Mouse (Mus musculus): ENCODE data around the gene Evi5l.
A peak's percentile ranks its signal among the peaks of the same experiment; 100 is the strongest.

The Evi5l gene

DNA sequence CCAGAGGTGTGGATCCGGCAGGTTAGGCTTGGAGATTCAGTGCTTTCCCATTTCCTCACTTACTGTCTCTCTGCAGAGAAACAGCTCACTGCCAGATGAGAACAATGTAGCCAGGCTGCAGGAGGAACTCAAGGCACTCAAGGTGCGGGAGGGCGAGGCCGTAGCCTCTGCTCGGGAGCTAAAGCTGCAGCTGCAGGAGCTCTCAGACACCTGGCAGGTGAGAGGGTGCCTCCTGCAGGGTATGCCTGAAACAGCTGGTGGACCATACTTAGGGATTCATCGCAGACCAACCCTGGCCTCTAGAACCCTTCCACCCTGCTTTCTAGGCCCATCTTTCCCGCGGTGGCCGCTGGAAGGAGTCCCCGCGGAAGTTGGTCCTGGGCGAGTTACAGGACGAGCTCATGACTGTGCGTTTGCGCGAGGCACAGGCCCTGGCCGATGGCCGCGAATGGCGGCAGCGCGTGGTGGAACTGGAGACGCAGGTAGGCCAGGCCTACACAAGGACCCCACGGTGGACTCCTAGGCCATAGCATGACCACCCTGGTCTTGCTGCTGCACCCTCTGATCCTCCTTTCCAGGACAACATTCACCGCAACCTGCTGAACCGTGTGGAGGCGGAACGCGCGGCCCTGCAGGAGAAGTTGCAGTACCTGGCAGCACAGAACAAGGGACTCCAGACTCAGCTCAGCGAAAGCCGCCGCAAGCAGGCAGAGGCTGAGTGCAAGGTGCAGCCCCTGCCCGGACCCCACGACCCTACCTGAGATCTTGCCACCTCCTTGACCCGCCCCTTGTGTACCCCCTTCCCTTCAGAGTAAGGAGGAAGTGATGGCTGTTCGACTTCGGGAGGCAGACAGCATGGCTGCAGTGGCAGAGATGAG lies 39.1 kb downstream of the Evi5l start:
- no peak for DNase-seq

DNA sequence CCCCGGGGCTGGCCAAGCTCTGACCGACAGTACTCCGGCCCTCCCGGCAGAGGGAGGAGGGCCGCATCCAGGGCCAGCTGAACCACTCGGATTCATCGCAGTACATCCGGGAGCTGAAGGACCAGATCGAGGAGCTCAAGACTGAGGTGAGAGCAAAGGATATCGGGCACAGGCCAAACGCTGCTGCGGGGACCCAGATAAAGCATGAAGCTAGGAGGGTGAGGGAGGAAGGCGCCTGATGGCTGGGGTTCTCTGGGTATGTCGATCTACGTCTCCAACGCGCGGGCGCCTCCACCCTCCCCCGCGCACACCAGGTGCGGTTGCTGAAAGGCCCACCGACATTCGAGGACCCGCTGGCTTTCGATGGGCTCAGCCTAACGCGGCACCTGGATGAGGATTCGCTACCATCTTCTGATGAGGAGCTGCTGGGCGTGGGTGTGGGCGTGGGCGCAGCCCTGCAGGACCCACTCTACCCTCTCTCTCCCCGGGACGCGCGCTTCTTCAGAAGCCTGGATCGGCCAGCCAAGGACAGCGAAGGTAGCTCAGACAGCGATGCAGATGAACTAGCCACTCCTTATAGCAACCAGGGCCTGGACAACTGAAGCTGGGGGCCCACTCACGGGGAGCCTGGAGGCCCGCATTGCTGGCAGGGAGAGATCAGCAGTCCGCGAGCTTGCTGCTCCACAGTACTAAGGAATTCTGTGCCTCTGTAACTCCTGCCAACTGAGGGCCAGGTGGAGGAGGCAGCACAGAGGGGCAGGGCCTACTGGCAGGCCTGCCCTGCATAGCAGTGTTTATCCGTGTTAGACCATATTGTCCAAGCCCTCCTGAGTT lies 40.0 kb downstream of the Evi5l start:
- no peak for DNase-seq

DNA sequence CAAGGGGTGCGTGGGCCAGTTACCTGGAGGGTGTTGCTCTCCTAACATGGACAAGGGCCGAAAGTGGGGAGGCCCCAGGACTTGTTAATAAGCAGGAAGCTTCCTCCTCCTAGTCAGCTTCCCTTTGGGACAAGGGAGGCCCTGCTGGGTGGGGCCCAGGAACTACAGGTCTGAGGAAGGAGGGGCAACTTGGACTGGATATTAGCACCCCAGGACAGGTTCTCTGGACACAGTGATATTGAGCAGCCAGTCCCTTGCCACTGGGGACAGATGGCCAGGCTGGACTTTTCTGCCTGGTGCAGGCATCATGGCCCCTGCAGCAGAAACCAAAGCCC lies 40.6 kb downstream of the Evi5l start:
- no peak for DNase-seq

DNA sequence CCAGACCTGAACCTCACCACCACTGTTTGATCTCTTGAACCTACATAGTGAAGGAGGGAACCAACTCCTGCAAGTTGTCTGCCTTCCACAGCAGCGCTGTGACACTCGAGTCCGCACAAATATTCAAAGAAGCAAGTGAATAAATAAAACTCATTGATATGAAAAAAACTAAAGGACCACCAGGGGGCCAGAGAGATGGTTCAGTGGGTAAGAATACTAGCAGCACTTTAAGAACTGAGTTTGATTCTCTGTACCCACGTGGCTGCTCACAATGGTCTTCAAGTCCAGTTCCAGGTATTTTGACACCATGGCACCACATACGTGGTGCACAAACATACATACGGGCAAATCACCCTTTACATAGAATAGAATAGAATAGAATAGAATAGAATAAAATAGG lies 44.7 kb downstream of the Evi5l start:
- peak; percentile 31 for DNase-seq

DNA sequence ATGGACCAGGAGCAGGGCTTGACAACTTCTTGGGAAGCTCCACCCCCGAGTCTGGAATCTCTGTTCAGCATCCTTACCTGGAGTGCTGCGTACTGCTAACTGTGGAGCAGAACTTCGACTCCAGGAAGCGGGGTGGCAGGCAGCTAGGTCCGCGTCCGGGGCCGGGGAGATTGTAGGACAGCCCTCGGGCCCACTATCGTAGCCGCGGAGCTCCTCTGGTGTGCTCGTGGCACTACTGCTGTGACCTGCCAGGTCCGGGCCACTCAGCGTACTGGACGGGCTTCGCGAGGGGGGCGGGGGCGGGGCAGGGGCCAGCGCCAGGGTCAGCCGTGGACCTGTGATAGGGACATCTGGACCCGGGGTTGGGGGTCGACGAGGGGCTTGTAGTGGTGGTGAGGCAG lies 46.4 kb downstream of the Evi5l start:
- DNase-seq = no peak

DNA sequence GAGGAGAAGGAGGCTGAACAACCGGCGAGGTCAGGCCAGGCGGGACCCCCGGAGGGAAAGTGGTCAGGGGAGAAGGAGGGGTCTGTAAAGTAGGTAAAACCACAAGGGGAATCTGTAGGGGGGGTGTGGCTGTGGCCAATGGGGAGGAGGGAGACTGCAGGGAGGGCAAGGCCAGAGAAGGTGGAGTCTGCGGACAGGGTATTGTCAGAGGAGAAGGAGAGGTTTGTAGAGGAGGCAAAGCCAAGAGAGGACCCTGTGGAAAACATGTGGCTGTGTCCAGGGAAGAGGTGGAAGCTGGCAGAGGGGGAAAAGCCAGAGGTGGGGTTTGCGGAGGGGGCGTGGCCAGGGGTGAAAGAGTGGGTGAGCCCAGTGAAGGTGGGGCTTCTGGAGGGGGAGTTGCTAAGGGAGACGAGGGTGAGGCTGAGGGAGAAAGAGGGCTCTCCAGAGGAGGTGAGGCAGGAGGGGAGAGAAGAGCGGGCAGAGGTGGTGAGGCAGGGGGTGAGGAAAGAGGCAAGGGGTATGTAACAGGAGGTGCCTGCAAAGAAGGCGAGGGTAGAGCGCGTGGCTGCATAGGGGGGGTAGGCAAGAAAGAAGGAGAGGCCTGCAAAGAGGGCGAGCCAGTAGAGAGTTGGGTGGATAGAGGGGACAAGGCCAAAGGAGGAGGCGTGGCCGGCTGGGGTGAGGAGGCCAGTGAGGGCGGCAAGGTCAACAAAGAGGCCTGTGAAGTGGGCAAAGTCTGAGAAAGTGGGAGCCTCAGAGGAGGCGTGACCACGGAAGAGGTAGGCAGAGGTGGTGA lies 47.0 kb downstream of the Evi5l start:
- DNase-seq = peak; percentile 73

DNA sequence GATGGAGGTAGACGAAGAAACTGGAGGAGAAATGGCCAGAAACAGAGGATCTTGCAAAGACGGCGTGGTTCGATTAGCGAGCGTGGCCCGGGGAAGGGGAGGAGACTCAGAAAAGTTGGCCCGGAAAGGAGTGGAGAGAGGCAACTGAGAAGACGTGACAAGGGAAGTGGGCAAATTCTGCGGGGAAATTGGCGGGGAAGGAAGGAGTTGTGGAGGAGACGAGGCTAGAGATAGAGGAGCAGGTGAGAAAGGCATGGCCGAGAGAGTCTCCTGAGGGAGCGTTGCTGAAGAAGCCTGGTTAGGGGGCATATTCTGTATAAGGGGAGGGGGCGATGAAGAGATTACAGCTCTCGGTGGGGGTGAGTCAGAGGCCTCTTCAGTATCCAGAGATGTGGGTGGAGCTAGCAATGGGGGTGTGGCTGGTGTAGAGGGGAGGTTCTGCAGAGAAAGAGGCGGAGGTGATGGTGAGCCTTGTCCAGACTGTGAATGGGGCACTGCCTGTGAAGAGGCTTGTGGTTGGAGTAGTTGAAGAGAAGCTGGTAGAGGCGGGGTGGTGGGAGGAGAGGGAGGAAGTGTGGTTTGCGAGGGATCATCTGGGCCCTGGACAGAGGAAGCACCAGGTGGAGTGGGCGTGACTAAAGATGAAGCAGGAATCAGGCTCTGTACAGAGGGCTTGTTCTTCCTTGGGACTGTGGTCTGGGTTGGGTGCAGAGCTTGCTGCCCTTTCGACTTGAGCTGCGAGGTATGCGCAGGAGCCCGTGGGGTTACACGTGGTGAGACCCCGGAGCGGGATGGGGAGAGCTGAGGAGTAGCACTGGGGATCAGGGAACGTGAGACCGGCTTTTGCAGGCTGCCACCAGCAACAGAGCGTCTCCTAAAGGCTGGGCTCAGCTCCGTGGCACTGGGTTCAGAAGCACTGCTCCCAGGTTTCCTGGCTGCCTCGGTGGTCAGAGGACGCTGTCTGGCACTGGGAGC lies 47.9 kb downstream of the Evi5l start:
- peak; percentile 70 for DNase-seq

DNA sequence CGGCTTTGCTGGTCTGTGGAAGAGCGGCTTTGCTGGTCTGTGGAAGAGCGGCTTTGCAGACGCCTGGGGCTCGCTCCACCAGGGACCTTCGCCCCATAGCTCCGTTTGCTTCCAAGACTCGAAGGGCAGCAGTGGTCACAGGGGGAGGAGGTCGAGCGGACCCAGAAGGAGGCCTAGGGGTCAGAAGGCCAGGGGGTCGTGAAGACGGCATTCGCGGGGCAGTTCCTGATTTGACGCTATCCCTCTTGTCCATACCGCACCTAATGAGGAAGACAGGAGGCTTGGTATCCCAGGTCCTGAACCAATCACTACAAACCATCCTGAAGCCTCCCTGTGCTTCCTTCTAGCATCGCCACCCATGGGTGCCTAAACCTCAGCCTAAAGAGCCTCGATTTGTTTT lies 49.9 kb downstream of the Evi5l start:
- no peak for DNase-seq

DNA sequence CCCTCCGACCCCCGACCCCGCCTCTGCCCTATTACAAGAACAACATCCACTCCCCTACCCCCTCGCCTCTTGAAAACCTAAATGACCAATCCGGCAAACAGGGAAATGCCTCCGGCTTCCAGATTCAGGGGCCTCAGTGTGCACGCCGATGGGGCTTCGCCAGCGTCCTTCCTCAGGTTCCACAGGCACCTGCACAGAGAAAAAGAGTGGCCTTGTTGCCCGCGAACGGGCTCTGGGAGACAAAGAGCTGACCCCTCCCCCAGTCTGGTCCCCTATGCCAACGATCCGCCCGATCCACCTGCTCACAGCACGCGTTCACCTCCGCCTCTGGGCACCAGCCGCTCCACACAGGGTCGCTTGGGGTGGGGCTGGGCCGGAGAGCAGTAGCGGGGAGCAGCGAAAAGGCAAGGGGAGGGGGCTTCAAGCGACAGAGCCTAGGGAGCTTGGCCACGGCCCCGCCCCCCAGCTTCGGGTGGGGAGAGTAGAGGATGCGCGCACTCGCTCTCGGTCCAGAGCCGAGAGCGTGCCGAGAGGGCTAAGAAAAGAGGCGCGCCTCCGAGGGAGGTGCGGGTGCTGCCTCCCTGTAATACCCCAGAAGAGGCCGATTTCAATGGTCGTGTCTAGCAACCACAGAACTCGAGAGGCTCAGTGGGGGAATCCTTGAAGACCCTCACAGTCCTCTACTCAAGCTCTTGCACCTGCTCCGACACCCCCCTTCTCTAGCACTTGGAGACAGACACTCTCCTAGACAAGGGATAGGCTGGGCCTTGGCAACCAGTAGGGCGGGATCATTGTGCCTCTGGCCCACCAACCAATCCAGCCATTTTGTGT lies 50.6 kb downstream of the Evi5l start, which contains the start of gene Prr36:
TSS of gene Prr36 (minus strand) at position 669 of the 831 bp plus-strand sequence.
- DNase-seq = peak; percentile 92

DNA sequence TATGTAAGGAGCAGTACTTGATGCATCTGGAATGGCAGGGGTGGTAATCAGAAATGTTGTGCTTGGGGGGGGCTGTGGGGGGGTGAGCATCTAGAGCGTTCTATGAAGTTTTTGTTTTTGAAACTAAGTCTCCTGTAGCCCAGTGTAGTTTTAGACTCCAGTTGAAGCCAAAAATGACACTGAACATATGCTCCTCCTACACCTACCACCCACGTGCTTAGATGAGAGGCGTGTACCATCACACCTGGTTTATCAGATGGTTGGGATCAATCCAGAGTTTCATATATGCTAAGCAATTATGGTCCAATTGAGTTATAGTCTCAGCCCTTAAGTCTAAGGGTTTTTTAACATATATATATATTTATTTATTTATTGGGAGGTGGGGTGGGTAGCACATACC lies 53.2 kb downstream of the Evi5l start:
- no peak for DNase-seq

DNA sequence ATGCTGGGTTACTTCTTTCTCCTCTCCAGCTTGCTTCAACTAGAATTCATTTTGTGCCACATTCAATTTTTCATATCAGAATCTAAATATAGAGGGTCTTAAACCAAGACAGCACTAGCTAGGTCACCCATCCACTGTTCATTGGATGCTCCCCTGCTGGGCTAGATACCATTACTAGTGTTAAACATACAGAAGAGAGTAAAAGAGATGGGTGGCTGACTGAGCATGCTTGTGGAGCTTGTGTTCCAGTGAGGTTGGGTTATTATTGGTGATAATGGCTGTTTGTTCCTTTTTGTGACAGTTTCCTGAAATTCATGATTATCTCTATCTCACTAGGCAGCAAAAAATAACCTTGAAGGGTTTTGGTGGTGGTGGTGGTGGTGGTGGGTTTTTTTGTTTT lies 55.7 kb downstream of the Evi5l start:
- no peak for DNase-seq

DNA sequence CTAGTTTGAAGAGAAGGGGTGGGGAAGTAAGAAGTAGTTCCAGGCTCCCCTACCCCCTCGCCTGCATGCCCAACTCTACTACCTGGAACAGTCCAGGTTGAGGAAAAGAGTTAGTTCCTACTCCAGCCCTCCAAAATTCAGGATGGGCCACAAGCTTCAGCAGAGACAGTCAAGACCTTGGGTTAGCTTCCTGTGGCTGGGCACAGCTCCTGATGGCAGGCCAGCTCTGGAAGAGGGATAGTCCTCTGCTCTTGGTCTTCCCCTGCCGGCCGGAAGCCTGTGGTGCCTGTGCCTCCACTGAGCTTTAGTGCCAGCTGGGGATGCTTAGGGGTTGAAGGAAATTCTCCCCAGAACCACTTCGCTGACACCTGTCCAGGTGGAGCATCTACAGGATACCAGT lies 60.0 kb downstream of the Evi5l start:
- peak; percentile 24 for DNase-seq

DNA sequence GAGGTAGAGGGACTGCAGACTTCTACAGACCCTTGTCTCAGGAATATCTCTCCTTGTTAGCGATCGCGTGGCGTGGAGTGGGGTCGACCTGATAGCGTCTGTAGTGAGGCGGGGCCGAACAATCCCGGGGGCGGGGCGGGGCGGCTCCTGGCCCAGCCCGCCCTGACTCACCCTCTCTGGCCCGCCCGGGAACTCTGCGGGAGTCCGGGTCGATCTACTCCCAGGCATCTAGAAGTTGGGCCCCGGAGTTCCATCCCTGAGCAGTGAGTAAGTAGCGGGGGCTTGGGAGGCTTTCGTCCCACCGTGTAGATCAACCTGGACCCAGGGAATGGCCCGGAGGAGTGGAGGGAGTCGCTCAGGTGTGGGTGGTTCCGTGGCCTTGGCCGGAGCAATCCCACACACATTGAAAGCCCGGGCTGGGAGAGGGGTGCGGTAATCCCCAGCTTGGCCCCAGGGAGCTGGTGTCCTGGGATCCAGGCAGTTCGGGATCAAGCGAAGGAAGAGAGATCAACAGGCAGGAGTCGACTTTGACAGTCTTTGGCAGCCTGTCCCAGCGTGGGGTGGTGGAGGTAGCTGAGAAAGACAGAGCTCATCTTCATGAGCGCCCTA lies 60.5 kb downstream of the Evi5l start, which contains the start of gene Lrrc8e:
TSS of gene Lrrc8e (plus strand) at position 89 of the 609 bp plus-strand sequence.
- DNase-seq = peak; percentile 29

DNA sequence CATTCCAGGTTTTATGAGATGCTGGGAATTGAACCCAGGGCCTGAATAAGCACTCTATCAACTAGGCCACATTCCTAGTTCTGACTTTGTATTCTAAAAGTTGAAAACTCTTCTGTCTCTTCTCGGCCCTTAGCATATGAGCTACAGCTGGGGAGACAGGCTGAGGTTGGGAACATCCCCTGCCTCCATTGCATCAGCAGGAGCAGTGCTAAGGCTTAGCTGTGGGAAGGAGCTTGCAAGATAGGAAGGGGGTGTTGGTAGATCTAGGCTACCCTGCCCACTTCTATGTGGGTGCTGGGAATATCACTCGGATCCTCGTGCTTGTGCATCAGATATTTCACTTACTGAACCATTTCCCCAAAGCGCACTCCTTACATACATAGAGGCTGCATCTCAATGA lies 61.6 kb downstream of the Evi5l start:
- no peak for DNase-seq

DNA sequence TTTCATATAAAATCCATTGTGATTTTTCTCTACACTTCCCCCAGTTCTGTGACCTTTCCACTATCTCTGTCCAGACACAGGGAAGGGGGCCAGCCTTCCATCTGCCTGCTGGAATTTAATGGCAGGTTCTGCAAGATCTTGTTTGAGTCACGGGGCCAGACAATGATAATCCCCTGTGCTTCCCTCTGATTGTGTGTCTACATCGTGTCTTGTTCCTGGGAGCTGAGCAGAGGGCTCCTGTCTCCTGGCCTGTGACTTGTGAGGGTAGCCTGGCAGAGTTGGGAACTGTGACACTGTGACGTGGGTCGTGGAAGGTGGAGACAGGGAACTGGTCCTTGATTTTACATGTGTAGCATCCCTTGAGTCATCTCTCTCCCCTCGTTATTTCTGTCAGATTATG lies 63.4 kb downstream of the Evi5l start:
- DNase-seq = no peak

DNA sequence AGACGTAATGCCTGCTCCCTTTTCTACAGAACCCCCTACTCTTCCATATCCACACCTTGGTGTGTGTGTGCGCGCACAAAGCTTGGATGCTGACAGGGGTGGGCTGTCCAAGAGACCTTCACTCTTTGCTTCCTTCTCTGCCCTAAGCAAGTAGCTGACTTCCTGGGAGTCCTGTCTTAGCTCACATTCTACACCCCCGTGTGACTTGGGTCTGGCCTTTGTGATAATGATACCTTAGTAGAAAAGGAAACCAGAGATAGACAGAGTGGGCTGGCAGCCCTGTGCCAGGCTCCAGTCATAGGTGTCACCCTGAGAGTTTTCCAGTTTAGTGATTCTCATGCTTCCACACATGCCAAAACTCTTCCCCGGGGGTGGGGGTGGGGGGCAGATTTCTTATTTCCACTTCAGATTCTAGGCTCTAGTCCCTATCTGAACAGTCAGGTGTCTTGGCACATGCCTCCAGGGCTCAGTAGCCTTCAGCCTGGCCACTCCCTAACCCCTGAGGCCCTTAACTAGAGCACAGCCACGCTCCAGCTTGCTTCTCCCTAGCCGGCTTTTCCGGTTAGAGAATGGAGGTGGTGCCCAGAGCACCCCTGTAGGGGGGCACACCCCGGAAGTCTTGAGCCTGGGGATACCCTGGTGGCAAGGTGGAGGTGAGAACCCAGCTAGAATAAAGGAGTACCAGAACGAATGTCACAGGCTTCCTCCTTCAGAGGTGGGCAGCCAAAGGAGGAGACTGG lies 64.4 kb downstream of the Evi5l start:
- DNase-seq = no peak

DNA sequence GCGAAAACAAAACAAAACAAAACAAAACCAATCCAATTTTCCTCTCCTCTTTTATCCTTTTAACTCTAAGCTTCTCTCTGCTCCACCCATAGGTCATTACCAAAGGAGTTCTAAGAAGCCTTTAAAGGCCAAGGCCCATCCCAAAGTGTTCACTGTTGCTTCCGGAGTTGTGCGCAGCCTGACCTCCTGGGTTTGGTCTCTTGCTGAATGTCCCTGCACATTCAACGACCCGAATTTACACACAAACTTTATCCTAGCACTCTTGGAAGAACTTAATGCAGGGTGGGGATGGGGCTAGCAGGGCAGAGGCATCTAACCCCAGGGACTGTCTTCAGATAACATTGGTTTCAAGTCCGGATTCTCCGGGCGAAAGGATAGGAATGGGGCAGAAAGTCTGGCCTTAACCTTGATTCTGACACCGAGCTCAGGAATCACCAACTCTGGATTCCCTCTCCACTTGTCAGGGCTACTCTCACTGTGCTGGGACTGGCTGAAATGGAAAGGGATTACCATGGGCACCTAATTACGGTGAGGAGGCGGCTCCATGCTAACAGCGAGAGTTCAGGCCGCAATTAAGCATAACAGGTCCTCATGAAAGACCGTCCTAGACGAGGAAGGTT lies 71.6 kb downstream of the Evi5l start:
- no peak for DNase-seq

DNA sequence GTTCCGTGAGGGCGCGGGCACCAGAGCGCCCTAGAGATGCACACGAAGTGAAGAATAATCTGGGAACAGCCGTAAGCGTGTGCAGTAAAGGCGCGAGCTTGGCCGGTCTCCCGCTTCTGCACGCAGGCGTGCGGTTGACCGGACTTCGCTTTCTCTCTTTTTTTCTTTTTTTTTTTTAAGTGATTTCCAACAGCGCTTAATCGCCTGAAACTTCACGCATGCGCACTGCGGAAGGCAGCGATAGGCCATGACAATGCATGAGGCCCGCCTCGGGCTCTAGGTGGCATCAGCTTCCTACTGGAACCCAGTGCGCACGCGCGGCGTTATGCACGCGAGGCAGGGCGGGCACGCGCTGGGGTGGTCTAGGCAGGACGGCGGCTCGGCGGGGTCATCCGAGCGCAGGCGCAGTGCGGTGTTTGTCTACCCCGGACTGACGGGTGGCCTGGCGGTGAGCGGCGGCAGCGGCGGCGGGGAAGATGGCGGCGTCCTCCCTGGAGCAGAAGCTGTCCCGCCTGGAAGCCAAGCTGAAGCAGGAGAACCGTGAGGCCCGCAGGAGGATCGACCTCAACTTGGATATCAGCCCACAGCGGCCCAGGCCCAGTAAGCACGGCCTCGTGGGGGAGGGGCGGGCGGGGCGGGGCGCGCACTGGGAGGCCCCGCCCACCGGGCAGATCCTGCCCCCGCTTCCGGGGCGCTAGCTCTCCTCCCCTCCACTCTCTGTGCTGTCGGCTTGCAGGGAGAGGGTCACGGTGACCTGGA lies 72.2 kb downstream of the Evi5l start, which contains the start of the genes Map2k7 and Gm49320:
TSS of gene Map2k7 (plus strand) at position 307 of the 759 bp plus-strand sequence.
TSS of gene Gm49320 (plus strand) at position 432 of the 759 bp plus-strand sequence.
- peak; percentile 100 for DNase-seq
